Mouse (Mus musculus) MEL (cell line): ENCODE data around the gene Sardh.

Experiments
- CTCF ChIP-seq, 3 experiments: IDR thresholded peaks in 2 of 3; conservative IDR thresholded peaks in 1 of 3; 2 replicates each; pipeline ENCODE4 v1.5.1; 2011 to 2012; ENCODE audit warnings: low read length in 3 of 3, low read depth in 2 of 3, mild to moderate bottlenecking in 2 of 3, improper control_type of control experiment in 1 of 3, inconsistent platforms in 1 of 3, mixed read lengths in 1 of 3, moderate library complexity in 1 of 3; ENCODE audit not compliant: control insufficient read depth in 1 of 3, insufficient read depth in 1 of 3, poor library complexity in 1 of 3, severe bottlenecking in 1 of 3
- EP300 ChIP-seq, 2 experiments: IDR thresholded peaks; 2 replicates each; pipeline ENCODE4 v1.6.1; 2011; ENCODE audit warnings: improper control_type of control experiment in 2 of 2, low read length in 2 of 2, low read depth in 1 of 2, mild to moderate bottlenecking in 1 of 2
- MAX ChIP-seq: IDR thresholded peaks from 2 replicates; pipeline ENCODE4 v1.6.1; 2011; ENCODE audit warnings: low read length, improper control_type of control experiment
- TBP ChIP-seq: IDR thresholded peaks from 2 replicates; pipeline ENCODE4 v1.8.0; 2011; ENCODE audit warnings: low read depth, low read length, improper control_type of control experiment
- USF2 ChIP-seq, 2 experiments: IDR thresholded peaks; 2 replicates each; pipeline ENCODE4 v1.6.1; 2011 to 2012; ENCODE audit warnings: improper control_type of control experiment in 2 of 2, low read length in 2 of 2, borderline replicate concordance in 1 of 2, inconsistent platforms in 1 of 2, low read depth in 1 of 2, mild to moderate bottlenecking in 1 of 2; ENCODE audit not compliant: insufficient read depth in 1 of 2

GRCm38 (mm10) chr2:27247487-27247863, 662 bp downstream of the Sardh start:
- TF ChIP-seq EP300 (IDR thresholded peaks at IDR 0.05; ENCODE audit: low read depth in 1 of 2, low read length in 2 of 2) (no peak), CTCF (IDR thresholded peaks at IDR 0.05 in 2 of 3, conservative IDR thresholded peaks at IDR 0.05 in 1 of 3; ENCODE audit: control insufficient read depth in 1 of 3, insufficient read depth in 1 of 3, low read depth in 2 of 3, low read length in 3 of 3, poor library complexity in 1 of 3, severe bottlenecking in 1 of 3) (no peak), TBP (no peak), USF2 (IDR thresholded peaks at IDR 0.05; ENCODE audit: borderline replicate concordance in 1 of 2, insufficient read depth in 1 of 2, low read depth in 1 of 2, low read length in 2 of 2) (no peak), MAX (no peak)
